Mouse (Mus musculus): ENCODE measurements around the gene Gpr37l1. TPM values are rescaled to one million over a fixed set of nuclear protein-coding genes. Genes with fewer than 3 reads are reported as not detected.
"Not testable (repeated sequence)": the region's sequence is repeated elsewhere in the genome, so short reads cannot be mapped to it uniquely, and the experiment has no call there.

The Gpr37l1 gene
- total RNA-seq, 4 experiments from 2014 or later = 0.80 to 1.9 (median 1.3) TPM

DNA sequence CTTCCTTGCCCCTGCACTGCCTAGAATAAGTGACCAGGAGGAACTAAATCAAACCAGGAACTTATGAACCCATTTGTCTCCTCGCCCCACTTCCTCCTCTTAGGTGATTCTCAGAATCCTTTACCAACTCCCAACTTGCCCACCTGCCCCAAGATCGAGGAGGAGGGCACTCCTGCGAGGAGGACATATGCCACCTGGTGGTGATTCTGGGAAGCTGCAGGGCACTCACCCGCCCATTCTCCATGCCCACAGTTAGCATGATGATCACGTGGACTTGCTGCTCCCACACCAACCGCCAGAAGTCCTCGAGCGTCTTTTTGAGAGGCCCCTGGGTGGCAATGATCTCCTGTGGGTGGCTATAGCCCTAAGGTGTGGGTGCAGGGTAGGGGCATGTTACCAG, 54.8 kb downstream of the Gpr37l1 start:
- DNase-seq = no peak

DNA sequence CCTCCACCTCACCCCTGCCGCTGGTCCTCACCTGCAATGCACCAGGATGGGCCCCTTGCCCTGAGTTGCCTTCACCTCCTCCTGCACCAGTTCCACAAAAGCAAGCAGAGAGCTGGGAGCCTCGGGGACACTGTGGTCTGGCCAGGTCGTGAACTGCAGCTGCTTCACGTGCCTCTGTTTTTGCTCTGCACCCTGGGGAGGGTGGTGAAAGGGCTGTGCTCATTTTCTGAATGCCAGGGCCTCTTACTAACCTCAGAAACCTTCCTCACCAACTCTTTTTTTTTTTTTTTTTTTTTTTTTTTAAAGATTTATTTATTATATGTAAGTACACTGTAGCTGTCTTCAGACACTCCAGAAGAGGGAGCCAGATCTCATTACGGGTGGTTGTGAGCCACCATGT, 56.2 kb downstream of the Gpr37l1 start:
- DNase-seq = not testable (repeated sequence)

Other genes starting within 250 kb of the Gpr37l1 start
- gene Ppp1r12b, start 211.7 kb downstream of the Gpr37l1 start, total RNA-seq (2022) = 10 to 100 TPM; 10.3 to 23.7 (median 15.7) TPM
- 1 to 10 TPM in 2 of 4 experiments, under 1 TPM in 2; 0.70 to 1.7 (median 1.1) TPM for gene Ube2t, start 205.1 kb downstream of the Gpr37l1 start, total RNA-seq (2022)
- gene Lgr6, start 62.4 kb downstream of the Gpr37l1 start, total RNA-seq (2022) = 1 to 10 TPM in 2 of 4 experiments, under 1 TPM in 2; 0.40 to 2.2 (median 1.1) TPM
- 1 to 10 TPM; 1.4 to 1.5 (median 1.4) TPM for gene Ptpn7, start 35.0 kb downstream of the Gpr37l1 start, total RNA-seq (2022)
- gene Arl8a, start 20.9 kb downstream of the Gpr37l1 start, total RNA-seq (2022) = 10 to 100 TPM; 57.5 to 77.4 (median 68.5) TPM
- gene Elf3, start 90.9 kb upstream of the Gpr37l1 start, total RNA-seq (2022) = under 1 TPM; 0.20 to 0.52 (median 0.43) TPM
- 10 to 100 TPM; 47.2 to 76.7 (median 65.1) TPM for gene Rnpep, start 116.4 kb upstream of the Gpr37l1 start, total RNA-seq (2022)
- 100 to 1,000 TPM; 169 to 204 (median 197) TPM for gene Timm17a, start 146.1 kb upstream of the Gpr37l1 start, total RNA-seq (2022)
- 1 to 10 TPM; 1.2 to 1.6 (median 1.5) TPM for gene Lmod1, start 157.1 kb upstream of the Gpr37l1 start, total RNA-seq (2022)
- gene Shisa4, start 207.6 kb upstream of the Gpr37l1 start, total RNA-seq (2022) = 10 to 100 TPM in 1 of 4 experiments, 1 to 10 TPM in 3; 5.9 to 16.3 (median 8.5) TPM